Mouse (Mus musculus) spleen, postnatal 36 days (tissue): ENCODE measurements at regions not wholly inside any gene's neighbourhood (a gene's known extent, or its start where the extent isn't known, plus 50 kb on each side); places are given as distances from the start of the nearest gene placed in this dataset.
A peak's percentile ranks its signal among the peaks of the same experiment; 100 is the strongest.

Experiments
- DNase-seq, 2 experiments: peaks; one replicate each; pipeline ENCODE4 v3.0.0; 2022; ENCODE audit warnings: low spot score in 2 of 2, mixed read lengths in 1 of 2

GRCm38 (mm10) chr5:64738781-64739310 is 64.3 kb upstream of the Klf3 start:
- no peak for DNase-seq

- DNase-seq, result no peak
Measured at GRCm38 (mm10) chr5:64739311-64740261, 63.6 kb upstream of the Klf3 start.

- DNase-seq, result no peak
Measured at GRCm38 (mm10) chr5:64744041-64744440, 59.1 kb upstream of the Klf3 start.

- DNase-seq, result no peak
Measured at GRCm38 (mm10) chr5:64744455-64744854, 58.7 kb upstream of the Klf3 start.

- DNase-seq, result peak in 1 of 2 experiments; percentile 19
Measured at GRCm38 (mm10) chr5:64747461-64747860, 55.7 kb upstream of the Klf3 start.

- DNase-seq, result no peak
Measured at GRCm38 (mm10) chr5:64749415-64750166, 53.6 kb upstream of the Klf3 start.

- DNase-seq, result no peak
Measured at GRCm38 (mm10) chr5:64750406-64750805, 52.8 kb upstream of the Klf3 start.

- DNase-seq, result no peak
Measured at GRCm38 (mm10) chr5:64750976-64751656, 52.1 kb upstream of the Klf3 start.

- peak in 1 of 2 experiments; percentile 22 for DNase-seq
Measured at GRCm38 (mm10) chr5:64753142-64753750, 49.9 kb upstream of the Klf3 start.
